Mouse (Mus musculus): Measurements from ENCODE around the gene Fam171a1. TPM values are rescaled to one million over a fixed set of nuclear protein-coding genes. Genes with fewer than 3 reads are reported as not detected.
"Not testable (repeated sequence)": the region's sequence is repeated elsewhere in the genome, so short reads cannot be mapped to it uniquely, and the experiment has no call there.

The Fam171a1 gene
- polyA plus RNA-seq, 1 experiment, result 0.01 TPM

GRCm38 (mm10) chr2:3161578-3161977 is 47.6 kb downstream of the Fam171a1 start:
- no peaks in the 10 kb centered on the region; the same call in 1 of the 2 replicates for H3K27me3 ChIP-seq (ENCODE audit: control insufficient read depth)
- TF ChIP-seq TAL1 (IDR thresholded peaks at IDR 0.05; ENCODE audit: low read length) (no peak), GATA1 (IDR thresholded peaks at IDR 0.05; ENCODE audit: low read length) (no peak)
- no peaks in the 10 kb centered on the region for H3K9me3 ChIP-seq (ENCODE audit: control insufficient read depth, low read length)
- no peaks in the 10 kb centered on the region for H3K4me1 ChIP-seq (ENCODE audit: control insufficient read depth)
- H3K4me3 ChIP-seq (replicated peaks), result no peak overlapping the region
- no peaks in the 10 kb centered on the region for H3K36me3 ChIP-seq (ENCODE audit: control insufficient read depth)

GRCm38 (mm10) chr2:3163501-3164076 is 49.6 kb downstream of the Fam171a1 start:
- no peaks in the 10 kb centered on the region for H3K9me3 ChIP-seq (ENCODE audit: control insufficient read depth, low read length)
- no peaks in the 10 kb centered on the region for H3K36me3 ChIP-seq (ENCODE audit: control insufficient read depth)
- H3K4me1 ChIP-seq (ENCODE audit: control insufficient read depth), result no peaks in the 10 kb centered on the region
- H3K27me3 ChIP-seq (ENCODE audit: control insufficient read depth), result no peaks in the 10 kb centered on the region; the same call in 1 of the 2 replicates
- H3K4me3 ChIP-seq (replicated peaks), result no peak overlapping the region
- TF ChIP-seq TAL1 (IDR thresholded peaks at IDR 0.05; ENCODE audit: low read length), result no peak
- no peak for TF ChIP-seq GATA1 (IDR thresholded peaks at IDR 0.05; ENCODE audit: low read length)

- H3K27me3 ChIP-seq (ENCODE audit: control insufficient read depth), result no peaks in the 10 kb centered on the region; the same call in 1 of the 2 replicates
- no peaks in the 10 kb centered on the region for H3K4me1 ChIP-seq (ENCODE audit: control insufficient read depth)
- TF ChIP-seq GATA1 (IDR thresholded peaks at IDR 0.05; ENCODE audit: low read length) (no peak), TAL1 (IDR thresholded peaks at IDR 0.05; ENCODE audit: low read length) (no peak)
These were observed 51.1 kb downstream of the Fam171a1 start for GRCm38 (mm10) chr2:3165037-3165600.

GRCm38 (mm10) chr2:3165890-3166605 is 52.0 kb downstream of the Fam171a1 start:
- peaks cover 3% of the 10 kb centered on the region; the same call in 1 of the 2 replicates for H3K27me3 ChIP-seq (ENCODE audit: control insufficient read depth)
- no peaks in the 10 kb centered on the region for H3K36me3 ChIP-seq (ENCODE audit: control insufficient read depth)
- H3K4me1 ChIP-seq (ENCODE audit: control insufficient read depth), result no peaks in the 10 kb centered on the region
- H3K4me3 ChIP-seq (replicated peaks), result no peak overlapping the region
- H3K9me3 ChIP-seq (ENCODE audit: control insufficient read depth, low read length), result no peaks in the 10 kb centered on the region
- TF ChIP-seq TAL1 (IDR thresholded peaks at IDR 0.05; ENCODE audit: low read length) (no peak), GATA1 (IDR thresholded peaks at IDR 0.05; ENCODE audit: low read length) (no peak)

More at GRCm38 (mm10) chr2:3165037-3165600, 51.1 kb downstream of the Fam171a1 start:
- H3K9me3 ChIP-seq (ENCODE audit: control insufficient read depth, low read length), result no peaks in the 10 kb centered on the region
- no peaks in the 10 kb centered on the region for H3K36me3 ChIP-seq (ENCODE audit: control insufficient read depth)
- no peak overlapping the region for H3K4me3 ChIP-seq (replicated peaks)

DNA sequence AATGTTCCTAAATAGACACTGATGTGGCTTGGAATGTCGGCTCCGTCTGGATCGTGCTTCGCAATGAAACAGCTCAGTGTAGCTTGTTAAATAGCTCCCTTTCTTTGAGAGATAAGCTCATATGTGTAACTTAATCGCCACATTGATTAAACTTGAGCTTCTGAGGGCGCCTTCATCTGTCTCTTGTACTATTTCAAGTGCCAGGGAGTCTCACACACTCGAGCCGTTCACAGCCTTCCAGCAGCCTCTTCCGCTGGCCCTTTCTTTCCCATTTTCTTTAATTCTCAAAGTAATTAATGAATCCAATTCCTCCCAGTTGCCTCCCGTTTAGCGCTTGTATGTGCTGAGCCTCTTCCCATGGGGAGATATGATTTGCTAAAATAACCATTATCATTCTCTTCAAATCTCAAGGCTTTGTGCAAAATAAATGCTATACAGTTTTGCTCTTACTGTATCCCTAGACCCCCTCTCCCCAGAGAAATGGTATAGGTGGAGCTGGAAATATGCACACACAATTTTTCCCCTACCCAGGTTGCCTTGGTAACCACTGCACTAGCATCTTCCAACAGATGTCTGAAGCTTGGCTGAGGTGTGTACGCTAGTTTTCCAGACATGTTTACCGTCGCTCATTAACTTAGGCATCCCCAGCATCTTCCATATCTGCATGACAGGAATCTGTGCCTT is 54.8 kb downstream of the Fam171a1 start:
- Histone ChIP-seq H3K36me3 (ENCODE audit: control insufficient read depth) (no peaks in the 10 kb centered on the region), H3K4me3 (replicated peaks) (no peak overlapping the region), H3K9me3 (ENCODE audit: control insufficient read depth, low read length) (no peaks in the 10 kb centered on the region), H3K4me1 (ENCODE audit: control insufficient read depth) (no peaks in the 10 kb centered on the region), H3K27me3 (ENCODE audit: control insufficient read depth) (0 out of 2 replicates have a peak, but pooled peaks cover 3% of the 10 kb centered on the region)
- TF ChIP-seq GATA1 (IDR thresholded peaks at IDR 0.05; ENCODE audit: low read length) (no peak), TAL1 (IDR thresholded peaks at IDR 0.05; ENCODE audit: low read length) (no peak)

- H3K36me3 ChIP-seq (ENCODE audit: control insufficient read depth), result no peaks in the 10 kb centered on the region
- no peak for TF ChIP-seq GATA1 (IDR thresholded peaks at IDR 0.05; ENCODE audit: low read length)
- TF ChIP-seq TAL1 (IDR thresholded peaks at IDR 0.05; ENCODE audit: low read length), result no peak
- H3K9me3 ChIP-seq (ENCODE audit: control insufficient read depth, low read length), result no peaks in the 10 kb centered on the region
- no peak overlapping the region for H3K4me3 ChIP-seq (replicated peaks)
- H3K27me3 ChIP-seq (ENCODE audit: control insufficient read depth), result 0 out of 2 replicates have a peak, but pooled peaks cover 3% of the 10 kb centered on the region
- no peaks in the 10 kb centered on the region for H3K4me1 ChIP-seq (ENCODE audit: control insufficient read depth)
These were observed 55.4 kb downstream of the Fam171a1 start for GRCm38 (mm10) chr2:3169403-3169747.

DNA sequence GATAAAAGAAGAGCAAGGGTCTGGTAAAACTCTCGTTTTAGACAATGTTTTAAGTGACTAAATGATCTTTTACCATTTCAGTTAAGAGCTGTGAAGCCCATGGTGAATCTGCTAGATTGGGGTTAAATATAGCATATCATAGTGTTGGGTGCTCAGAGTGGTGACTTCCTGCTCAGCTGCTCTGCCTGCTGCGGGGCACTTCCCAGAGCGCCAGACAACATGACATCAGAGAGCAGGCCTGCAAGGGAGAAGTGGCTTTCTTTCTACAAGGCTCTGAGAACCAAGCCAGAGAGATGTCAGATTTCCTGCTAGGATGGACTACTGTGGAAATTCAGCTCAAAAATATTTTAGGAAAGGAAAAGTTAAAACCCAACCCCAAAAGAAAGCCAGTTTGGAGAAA is 57.8 kb downstream of the Fam171a1 start:
- H3K4me3 ChIP-seq (replicated peaks), result no peak overlapping the region
- 0 out of 2 replicates have a peak, but pooled peaks cover 3% of the 10 kb centered on the region for H3K27me3 ChIP-seq (ENCODE audit: control insufficient read depth)
- H3K36me3 ChIP-seq (ENCODE audit: control insufficient read depth), result no peaks in the 10 kb centered on the region
- no peaks in the 10 kb centered on the region for H3K9me3 ChIP-seq (ENCODE audit: control insufficient read depth, low read length)
- TF ChIP-seq TAL1 (IDR thresholded peaks at IDR 0.05; ENCODE audit: low read length) (no peak), GATA1 (IDR thresholded peaks at IDR 0.05; ENCODE audit: low read length) (no peak)
- no peaks in the 10 kb centered on the region for H3K4me1 ChIP-seq (ENCODE audit: control insufficient read depth)

GRCm38 (mm10) chr2:3172656-3173055 is 58.6 kb downstream of the Fam171a1 start:
- no peaks in the 10 kb centered on the region for H3K9me3 ChIP-seq (ENCODE audit: control insufficient read depth, low read length)
- no peaks in the 10 kb centered on the region for H3K36me3 ChIP-seq (ENCODE audit: control insufficient read depth)
- 0 out of 2 replicates have a peak, but pooled peaks cover 3% of the 10 kb centered on the region for H3K27me3 ChIP-seq (ENCODE audit: control insufficient read depth)
- TF ChIP-seq TAL1 (IDR thresholded peaks at IDR 0.05; ENCODE audit: low read length), result no peak
- no peak overlapping the region for H3K4me3 ChIP-seq (replicated peaks)
- no peaks in the 10 kb centered on the region for H3K4me1 ChIP-seq (ENCODE audit: control insufficient read depth)

DNA sequence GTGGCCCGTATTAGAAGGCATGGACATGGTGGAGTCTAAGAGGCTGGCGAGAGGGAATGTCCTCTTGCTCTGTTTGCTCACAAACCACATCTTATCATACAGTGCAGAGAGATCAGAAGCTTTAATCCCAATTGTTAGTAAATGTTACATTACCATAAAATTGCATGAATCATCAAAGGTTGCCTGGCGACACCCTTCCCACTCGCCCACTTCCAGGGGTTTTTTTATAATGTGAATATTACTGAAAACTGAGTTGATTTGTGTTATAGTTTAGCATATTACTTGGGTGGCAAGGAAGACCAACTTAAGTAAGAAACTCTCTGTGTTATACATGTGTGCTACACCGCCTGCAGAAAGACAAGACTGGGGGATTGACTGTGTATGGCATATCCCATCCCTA is 60.9 kb downstream of the Fam171a1 start:
- TF ChIP-seq GATA1 (IDR thresholded peaks at IDR 0.05; ENCODE audit: low read length) (no peak), TAL1 (IDR thresholded peaks at IDR 0.05; ENCODE audit: low read length) (no peak)
- no peaks in the 10 kb centered on the region for H3K4me1 ChIP-seq (ENCODE audit: control insufficient read depth)
- H3K4me3 ChIP-seq (replicated peaks), result no peak overlapping the region
- no peaks in the 10 kb centered on the region for H3K36me3 ChIP-seq (ENCODE audit: control insufficient read depth)
- 0 out of 2 replicates have a peak, but pooled peaks cover 3% of the 10 kb centered on the region for H3K27me3 ChIP-seq (ENCODE audit: control insufficient read depth)
- no peaks in the 10 kb centered on the region for H3K9me3 ChIP-seq (ENCODE audit: control insufficient read depth, low read length)

DNA sequence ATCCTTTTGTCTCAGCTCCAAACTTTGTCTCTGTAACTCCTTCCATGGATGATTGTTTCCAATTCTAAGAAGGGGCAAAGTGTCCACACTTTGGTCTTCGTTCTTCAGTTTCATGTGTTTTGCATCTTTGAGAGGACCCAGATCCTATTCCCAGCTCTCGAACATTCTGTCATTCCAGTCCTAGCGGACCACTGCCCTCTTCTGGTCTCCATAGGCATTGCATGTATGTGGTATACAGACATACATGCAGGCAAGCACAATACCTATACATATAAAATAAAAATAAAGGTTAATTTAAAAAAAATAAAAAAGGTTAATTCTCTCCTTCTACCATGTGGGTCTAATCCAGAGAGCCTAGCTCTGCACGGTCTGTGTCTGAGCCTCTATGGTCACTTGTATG is 62.0 kb downstream of the Fam171a1 start:
- H3K36me3 ChIP-seq (ENCODE audit: control insufficient read depth); H3K27me3 ChIP-seq (ENCODE audit: control insufficient read depth); H3K4me1 ChIP-seq (ENCODE audit: control insufficient read depth); H3K9me3 ChIP-seq (ENCODE audit: control insufficient read depth, low read length); H3K4me3 ChIP-seq (replicated peaks): not testable (repeated sequence)
